Mouse (Mus musculus) ES-E14 (cell line): ENCODE results near the gene Dpf3.

Source experiments
- CHD2 ChIP-seq: IDR thresholded peaks from 2 replicates; pipeline ENCODE4 v1.6.1; 2014; ENCODE audit warnings: mild to moderate bottlenecking, low read depth, low read length, inconsistent platforms
- HCFC1 ChIP-seq: IDR thresholded peaks from 2 replicates; pipeline ENCODE4 v1.6.1; 2012; ENCODE audit warnings: low read length, inconsistent platforms, borderline replicate concordance; ENCODE audit not compliant: insufficient read depth
- MAFK ChIP-seq: IDR thresholded peaks from 2 replicates; pipeline ENCODE4 v1.6.1; 2014; ENCODE audit warnings: mild to moderate bottlenecking, low read depth, low read length, inconsistent platforms; ENCODE audit not compliant: insufficient read depth
- ZC3H11A ChIP-seq: IDR thresholded peaks from 2 replicates; pipeline ENCODE4 v1.6.1; 2012; ENCODE audit warnings: low read depth, mild to moderate bottlenecking, inconsistent platforms, low read length, borderline replicate concordance
- ZNF384 ChIP-seq: IDR thresholded peaks from 2 replicates; pipeline ENCODE4 v1.6.1; 2012; ENCODE audit warnings: low read depth, low read length, inconsistent platforms

GRCm38 (mm10) chr12:83277537-83278441, 209.7 kb downstream of the Dpf3 start:
- TF ChIP-seq MAFK (no peak), ZC3H11A (no peak), ZNF384 (no peak), CHD2 (no peak), HCFC1 (no peak)
